8 mouse cellular contexts compared by ENCODE assay signal in the genomic region with DNA sequence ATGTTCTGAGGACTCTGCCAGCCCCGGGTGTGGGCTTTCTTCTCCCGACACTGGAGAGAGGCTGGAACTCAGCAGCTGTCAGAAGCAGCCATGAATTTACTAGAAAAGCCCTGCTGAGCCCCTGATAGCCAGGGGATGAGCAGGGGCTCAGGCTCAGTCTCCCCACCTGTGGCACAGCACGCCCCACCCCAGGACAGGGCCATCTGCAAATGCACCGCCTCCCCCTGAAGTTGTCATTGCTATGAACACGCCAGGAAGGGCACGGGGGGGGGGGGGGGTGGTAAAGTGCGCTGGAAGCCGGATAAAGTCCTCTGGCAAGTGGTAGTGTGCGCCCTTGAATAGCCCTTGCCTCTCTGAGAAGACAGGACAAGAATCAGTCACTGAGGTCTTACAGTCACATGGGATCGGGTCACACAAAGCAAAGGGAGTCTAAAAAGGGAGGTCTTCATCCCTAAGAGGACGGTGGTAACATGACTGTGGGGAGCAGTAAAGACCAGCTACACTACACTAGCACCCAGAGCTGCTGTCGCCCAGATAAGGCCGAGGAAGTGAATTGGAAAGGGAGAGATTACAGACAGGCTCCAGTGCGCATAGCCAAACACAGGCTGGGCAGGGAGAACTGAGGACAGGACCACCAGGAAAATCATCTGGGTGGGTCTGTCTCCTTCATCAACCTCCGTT.
A peak's percentile ranks its signal among the peaks of the same experiment; 100 is the strongest.
DNase-seq lines count a peak whose midpoint lies in the region; ATAC-seq and TF ChIP-seq lines count a peak whose summit lies in the region.

No protein-coding gene starts in this region.

- no peak for TF ChIP-seq CTCF in liver, postnatal 0 days (IDR thresholded peaks at IDR 0.05; ENCODE audit: low read depth)
- TF ChIP-seq CTCF in hindbrain, postnatal 0 days (IDR thresholded peaks at IDR 0.05; ENCODE audit: low read depth), result no peak

- no peaks in the 10 kb centered on the region for H3K36me3 ChIP-seq in liver, embryonic 11.5 days (ENCODE audit: control insufficient read depth, insufficient read depth, low read length)
- no peaks in the 10 kb centered on the region for H3K36me3 ChIP-seq in liver, postnatal 0 days (replicated peaks; ENCODE audit: insufficient read depth, low read length)
- 0 out of 2 replicates have a peak, but pooled peaks cover 4% of the 10 kb centered on the region for H3K36me3 ChIP-seq in embryonic facial prominence, embryonic 10.5 days (replicated peaks)
- H3K36me3 ChIP-seq in hindbrain, postnatal 0 days (ENCODE audit: insufficient read depth, low read length), result no peaks in the 10 kb centered on the region
- H3K36me3 ChIP-seq in neural tube, embryonic 14.5 days (ENCODE audit: control insufficient read depth, insufficient read depth, low read length), result no peaks in the 10 kb centered on the region

- 0 out of 2 replicates have a peak overlapping the region, but pooled peaks have one; percentile 0 for H3K4me3 ChIP-seq in liver, embryonic 11.5 days (ENCODE audit: low read depth, low read length)
- no peak overlapping the region for H3K4me3 ChIP-seq in liver, postnatal 0 days (ENCODE audit: low read depth, low read length)
- peak overlapping the region; percentile 36 for H3K4me3 ChIP-seq in embryonic facial prominence, embryonic 10.5 days
- no peak overlapping the region for H3K4me3 ChIP-seq in hindbrain, postnatal 0 days (ENCODE audit: low read length)
- no peak overlapping the region for H3K4me3 ChIP-seq in neural tube, embryonic 14.5 days (ENCODE audit: low read depth, low read length)

- WGBS in liver, embryonic 11.5 days, result 25% methylated on average over 15 of the region's 15 CpGs
- 22% methylated on average over 12 of the region's 15 CpGs for WGBS in liver, postnatal 0 days (ENCODE audit: insufficient replicate concordance)
- WGBS in embryonic facial prominence, embryonic 10.5 days, result 35% methylated on average over 15 of the region's 15 CpGs
- WGBS in hindbrain, postnatal 0 days, result 29% methylated on average over 15 of the region's 15 CpGs
- WGBS in neural tube, embryonic 14.5 days, result 28% methylated on average over 13 of the region's 15 CpGs

- no peaks in the 10 kb centered on the region for H3K9me3 ChIP-seq in liver, embryonic 11.5 days (ENCODE audit: control insufficient read depth, low read length)
- no peaks in the 10 kb centered on the region for H3K9me3 ChIP-seq in liver, postnatal 0 days (ENCODE audit: low read length)
- H3K9me3 ChIP-seq in embryonic facial prominence, embryonic 10.5 days, result no peaks in the 10 kb centered on the region
- H3K9me3 ChIP-seq in hindbrain, postnatal 0 days (ENCODE audit: low read length), result no peaks in the 10 kb centered on the region
- no peaks in the 10 kb centered on the region for H3K9me3 ChIP-seq in neural tube, embryonic 14.5 days (ENCODE audit: control insufficient read depth, low read length)

- H3K27me3 ChIP-seq in liver, embryonic 11.5 days (replicated peaks; ENCODE audit: control insufficient read depth, insufficient read depth, low read length), result no peaks in the 10 kb centered on the region
- H3K27me3 ChIP-seq in liver, postnatal 0 days (ENCODE audit: insufficient read depth, low read length), result no peaks in the 10 kb centered on the region
- no peaks in the 10 kb centered on the region for H3K27me3 ChIP-seq in embryonic facial prominence, embryonic 10.5 days (replicated peaks; ENCODE audit: low read depth, poor library complexity, severe bottlenecking)
- H3K27me3 ChIP-seq in hindbrain, postnatal 0 days (ENCODE audit: insufficient read depth, low read length), result no peaks in the 10 kb centered on the region
- H3K27me3 ChIP-seq in neural tube, embryonic 14.5 days (ENCODE audit: control insufficient read depth, insufficient read depth, low read length), result no peaks in the 10 kb centered on the region

- 0 out of 2 replicates have a peak, but pooled peaks cover 6% of the 10 kb centered on the region for H3K4me1 ChIP-seq in liver, embryonic 11.5 days (replicated peaks; ENCODE audit: control insufficient read depth, insufficient read depth, low read length)
- H3K4me1 ChIP-seq in liver, postnatal 0 days (ENCODE audit: insufficient read depth), result no peaks in the 10 kb centered on the region; the same call in 1 of the 2 replicates
- peaks cover 48% of the 10 kb centered on the region for H3K4me1 ChIP-seq in embryonic facial prominence, embryonic 10.5 days
- H3K4me1 ChIP-seq in hindbrain, postnatal 0 days (ENCODE audit: insufficient read depth, low read length), result peaks cover 8% of the 10 kb centered on the region; the same call in 1 of the 2 replicates
- H3K4me1 ChIP-seq in neural tube, embryonic 14.5 days (ENCODE audit: control insufficient read depth, insufficient read depth, low read length), result peaks cover 17% of the 10 kb centered on the region

- H3K4me2 ChIP-seq in liver, embryonic 11.5 days, result peak overlapping the region; percentile 50
- no peak overlapping the region for H3K4me2 ChIP-seq in liver, postnatal 0 days (ENCODE audit: low read depth, low read length)
- H3K4me2 ChIP-seq in hindbrain, postnatal 0 days (ENCODE audit: low read depth, low read length), result peak overlapping the region; percentile 48
- peak overlapping the region; percentile 12; the same call in 1 of the 2 replicates for H3K4me2 ChIP-seq in neural tube, embryonic 14.5 days (ENCODE audit: low read depth, low read length)

- no peak overlapping the region for H3K9ac ChIP-seq in liver, embryonic 11.5 days (ENCODE audit: low read depth, low read length)
- no peak overlapping the region for H3K9ac ChIP-seq in liver, postnatal 0 days (replicated peaks)
- peak overlapping the region; percentile 28 for H3K9ac ChIP-seq in hindbrain, postnatal 0 days (replicated peaks; ENCODE audit: low read length)
- H3K9ac ChIP-seq in neural tube, embryonic 14.5 days (replicated peaks; ENCODE audit: low read depth, low read length), result no peak overlapping the region

- no peak for DNase-seq in liver, embryonic 11.5 days (ENCODE audit: low spot score)
- no peak for DNase-seq in liver, postnatal 0 days
- no peak for DNase-seq in embryonic facial prominence, embryonic 10.5 days (ENCODE audit: low spot score)
- no peak for DNase-seq in hindbrain, postnatal 0 days (ENCODE audit: low spot score)
- no peak for DNase-seq in thymus, postnatal 25 days
- no peak for DNase-seq in c-Kit-positive CD71-positive TER-119-positive erythroid progenitor cells, embryonic 14.5 days (ENCODE audit: low spot score)

- ATAC-seq in liver, embryonic 11.5 days (replicated peaks; ENCODE audit: low FRiP score), result peak; percentile 68
- ATAC-seq in liver, postnatal 0 days, result no peak
- peak; percentile 16 for ATAC-seq in hindbrain, postnatal 0 days
- ATAC-seq in neural tube, embryonic 14.5 days (ENCODE audit: low read depth), result peak; percentile 32; the same call in 1 of the 2 replicates
- ATAC-seq in erythroblast, adult 5-6 weeks (replicated peaks; ENCODE audit: low FRiP score, poor library complexity, severe bottlenecking), result no peak

- no peak for TF ChIP-seq EP300 in liver, postnatal 0 days (IDR thresholded peaks at IDR 0.05; ENCODE audit: low read depth)

- no peak overlapping the region for H3K27ac ChIP-seq in liver, embryonic 11.5 days (ENCODE audit: low read depth, low read length)
- H3K27ac ChIP-seq in liver, postnatal 0 days (ENCODE audit: low read depth), result no peak overlapping the region
- peak overlapping the region; percentile 63 for H3K27ac ChIP-seq in embryonic facial prominence, embryonic 10.5 days (replicated peaks)
- peak overlapping the region; percentile 48; the same call in 1 of the 2 replicates for H3K27ac ChIP-seq in hindbrain, postnatal 0 days
- no peak overlapping the region for H3K27ac ChIP-seq in neural tube, embryonic 14.5 days (ENCODE audit: low read depth, low read length)

Comparison
In these comparisons a context has a peak if more than half of its experiments do, and no peak if none do; other contexts are left out.
1. ATAC-seq: peak in liver, embryonic 11.5 days (single experiment), hindbrain, postnatal 0 days (single experiment) and neural tube, embryonic 14.5 days (single experiment); none in liver, postnatal 0 days (single experiment) and erythroblast, adult 5-6 weeks (single experiment).
2. H3K4me3 ChIP-seq: peak in liver, embryonic 11.5 days (single experiment) and embryonic facial prominence, embryonic 10.5 days (single experiment); none in liver, postnatal 0 days (single experiment), hindbrain, postnatal 0 days (single experiment) and neural tube, embryonic 14.5 days (single experiment).
3. H3K27ac ChIP-seq: peak in embryonic facial prominence, embryonic 10.5 days (single experiment) and hindbrain, postnatal 0 days (single experiment); none in liver, embryonic 11.5 days (single experiment), liver, postnatal 0 days (single experiment) and neural tube, embryonic 14.5 days (single experiment).